Mouse (Mus musculus): ENCODE data around the gene 6030408B16Rik. TPM values are rescaled to one million over a fixed set of nuclear protein-coding genes. Genes with fewer than 3 reads are reported as not detected.

Gene 6030408B16Rik
- total RNA-seq, 2 experiments from 2014 or later: 0.27 to 0.54 TPM

Other genes starting within 250 kb of the 6030408B16Rik start
- not detected for gene Gm47841, start 245.8 kb upstream of the 6030408B16Rik start, total RNA-seq (2021)
- 1 to 10 TPM; 4.7 to 7.1 TPM for gene Fignl2, start 214.6 kb upstream of the 6030408B16Rik start, total RNA-seq (2021)
- gene Ankrd33, start 177.5 kb upstream of the 6030408B16Rik start, total RNA-seq (2021): under 1 TPM; 0.42 to 0.70 TPM
- gene Acvrl1, start 164.7 kb upstream of the 6030408B16Rik start, total RNA-seq (2021): 10 to 100 TPM; 19.1 to 26.1 TPM
- 1 to 10 TPM; 5.8 to 5.9 TPM for gene Acvr1b, start 119.1 kb upstream of the 6030408B16Rik start, total RNA-seq (2021)
- 10 to 100 TPM; 16.3 to 19.8 TPM for gene Grasp, start 69.0 kb upstream of the 6030408B16Rik start, total RNA-seq (2021)
- 100 to 1,000 TPM; 275 to 349 TPM for gene Nr4a1, start 38.9 kb upstream of the 6030408B16Rik start, total RNA-seq (2021)
- 10 to 100 TPM; 60.5 to 64.0 TPM for gene Atg101, start 8.9 kb upstream of the 6030408B16Rik start, total RNA-seq (2021)
- 1 to 10 TPM; 4.3 to 7.8 TPM for gene Krt80, start 77.0 kb downstream of the 6030408B16Rik start, total RNA-seq (2021)
- gene Krt7, start 117.8 kb downstream of the 6030408B16Rik start, total RNA-seq (2021): 1 to 10 TPM; 1.4 to 2.6 TPM
- not detected for gene Krt87, start 145.6 kb downstream of the 6030408B16Rik start, total RNA-seq (2021)
- not detected for gene Krt88, start 154.5 kb downstream of the 6030408B16Rik start, total RNA-seq (2021)
- not detected for gene Krt81, start 170.5 kb downstream of the 6030408B16Rik start, total RNA-seq (2021)
- gene Krt86, start 180.3 kb downstream of the 6030408B16Rik start, total RNA-seq (2021): not detected
- not detected for gene Krt83, start 198.3 kb downstream of the 6030408B16Rik start, total RNA-seq (2021)
- not detected for gene Gm49425, start 224.0 kb downstream of the 6030408B16Rik start, total RNA-seq (2021)
- not detected for gene Krt84, start 239.6 kb downstream of the 6030408B16Rik start, total RNA-seq (2021)

All from adrenal gland, adult 18-20 months (tissue).